Mouse (Mus musculus) embryonic facial prominence, embryonic 15.5 days (tissue): ENCODE measurements around the gene Hic2. TPM values are rescaled to one million over a fixed set of nuclear protein-coding genes. Genes with fewer than 3 reads are reported as not detected.

Source experiments
- ATAC-seq: fragments of 200-750 bp; cut with Nextera tagmentation; 2 replicates; pipeline ENCODE4 v1.8.0; 2017; ENCODE audit warnings: low read depth, moderate TSS enrichment; ENCODE audit not compliant: insufficient number of reproducible peaks, low FRiP score, low TSS enrichment
- H3K27ac ChIP-seq: fragments of 300-500 bp; sonication (generic); replicated peaks from 2 replicates; pipeline ENCODE4 v1.5.1; 2015; ENCODE audit warnings: mild to moderate bottlenecking, inconsistent platforms
- H3K27me3 ChIP-seq: fragments of 300-500 bp; sonication (generic); 2 replicates; pipeline ENCODE4 v1.6.1; 2015; ENCODE audit warnings: inconsistent platforms
- H3K36me3 ChIP-seq: fragments of 300-500 bp; sonication (generic); 2 replicates; pipeline ENCODE4 v1.6.1; 2015; ENCODE audit warnings: mild to moderate bottlenecking, inconsistent platforms
- H3K4me1 ChIP-seq: fragments of 300-500 bp; sonication (generic); 2 replicates; pipeline ENCODE4 v1.6.1; 2015; ENCODE audit warnings: inconsistent platforms
- H3K4me2 ChIP-seq: fragments of 300-500 bp; sonication (generic); replicated peaks from 2 replicates; pipeline ENCODE4 v1.6.1; 2015; ENCODE audit warnings: mild to moderate bottlenecking, inconsistent platforms
- H3K4me3 ChIP-seq: fragments of 300-500 bp; sonication (generic); replicated peaks from 2 replicates; pipeline ENCODE4 v1.5.1; 2015; ENCODE audit warnings: mild to moderate bottlenecking, inconsistent platforms
- H3K9ac ChIP-seq: fragments of 300-500 bp; sonication (generic); 2 replicates; pipeline ENCODE4 v1.6.1; 2015; ENCODE audit warnings: inconsistent platforms
- H3K9me3 ChIP-seq: fragments of 300-500 bp; sonication (generic); replicated peaks from 2 replicates; pipeline ENCODE4 v1.6.1; 2016; ENCODE audit warnings: inconsistent platforms
- WGBS: fragments of 180-500 bp; shearing (Covaris S2); methylation state at CpG from one replicate; pipeline ENCODE4 v1.1.7; 2015; 5-methylcytosine and 5-hydroxymethylcytosine counted together
- polyA plus RNA-seq: library from polyadenylated mRNA; unstranded; fragments of >200 nt; fragmentation: Nextera tagmentation; extraction: Ambion mirVana; gene quantifications from 2 replicates; pipeline ENCODE4 v1.2.1, GENCODE M21; 2015

The Hic2 gene
- polyA plus RNA-seq, 1 experiment from 2014 or later = 5.6 TPM

DNA sequence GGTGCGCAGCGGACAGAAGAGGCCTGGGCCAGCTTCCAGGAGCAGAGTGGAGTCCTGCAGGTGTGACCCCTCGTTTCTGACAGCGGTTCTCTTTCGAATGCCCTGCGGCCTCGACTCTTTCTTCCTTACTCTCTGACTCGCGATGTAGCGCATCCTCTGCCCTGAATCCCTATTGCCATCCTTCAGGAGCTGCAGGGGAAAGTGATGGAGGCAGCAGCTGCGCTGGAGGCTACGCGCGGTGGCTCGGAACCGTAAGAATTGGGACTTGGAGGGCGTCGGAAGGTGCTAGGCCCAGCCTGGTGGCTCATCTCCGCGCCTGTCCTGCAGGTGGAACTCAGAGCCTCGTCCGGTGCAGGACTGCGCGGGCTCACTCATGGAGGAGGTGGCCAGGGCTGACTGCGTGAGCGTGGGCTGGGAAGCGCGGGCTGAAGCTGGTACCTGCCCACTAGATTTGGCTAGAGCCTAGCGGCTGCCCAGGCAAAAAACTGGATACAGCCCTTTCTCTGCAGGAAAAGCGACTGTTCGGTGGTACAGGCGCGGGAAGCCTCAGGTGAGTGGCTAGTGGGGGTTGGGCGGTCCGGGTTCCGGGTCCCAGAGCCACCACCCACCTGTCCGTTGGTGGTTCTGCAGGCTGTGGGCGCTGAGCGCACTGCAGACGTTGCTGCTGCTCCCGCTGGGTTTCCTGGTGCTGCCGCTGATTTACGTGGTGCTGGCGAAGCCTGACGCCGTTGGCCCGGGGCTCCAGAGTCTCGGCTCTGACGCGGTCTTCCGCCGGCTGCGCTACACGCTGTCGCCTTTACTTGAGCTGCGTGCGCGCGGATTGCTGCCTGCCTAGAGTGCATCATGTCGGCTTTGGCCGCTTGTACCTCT lies 44.2 kb downstream of the Hic2 start:
- H3K9ac ChIP-seq = no peak overlapping the region
- no peak for ATAC-seq
- peak overlapping the region; percentile 65 for H3K4me3 ChIP-seq
- peaks cover 25% of the 10 kb centered on the region for H3K4me1 ChIP-seq
- H3K36me3 ChIP-seq = peaks cover 34% of the 10 kb centered on the region
- H3K27ac ChIP-seq = no peak overlapping the region
- peak overlapping the region; percentile 98 for H3K4me2 ChIP-seq
- H3K27me3 ChIP-seq = peaks cover 34% of the 10 kb centered on the region
- no peaks in the 10 kb centered on the region for H3K9me3 ChIP-seq
- 4% methylated on average over 61 of the region's 61 CpGs for WGBS

DNA sequence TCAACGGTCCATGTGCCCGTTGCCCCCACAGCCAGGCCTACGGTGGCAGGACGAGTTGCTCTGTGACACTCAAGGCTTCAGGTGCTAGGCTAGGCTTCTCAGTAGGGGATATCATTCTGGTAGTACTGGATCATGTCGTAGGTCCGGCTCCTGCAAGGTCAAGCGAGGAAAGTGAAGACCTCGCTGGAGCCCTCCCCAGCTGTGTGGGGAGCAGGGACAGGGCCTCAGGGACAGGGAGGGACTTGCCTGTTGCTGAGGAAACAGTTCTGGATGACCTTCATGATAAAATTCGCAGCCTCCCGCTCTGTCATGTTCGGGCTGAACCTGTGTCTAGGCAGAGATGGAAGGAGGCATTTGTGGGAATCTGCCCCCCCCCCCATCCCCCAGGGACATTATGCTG lies 47.1 kb downstream of the Hic2 start:
- H3K4me2 ChIP-seq = no peak overlapping the region
- H3K4me1 ChIP-seq = peaks cover 25% of the 10 kb centered on the region
- H3K27me3 ChIP-seq = peaks cover 34% of the 10 kb centered on the region
- no peak for ATAC-seq
- 84% methylated on average over 11 of the region's 11 CpGs for WGBS
- H3K9me3 ChIP-seq = no peaks in the 10 kb centered on the region
- H3K27ac ChIP-seq = no peak overlapping the region
- H3K9ac ChIP-seq = no peak overlapping the region
- no peak overlapping the region for H3K4me3 ChIP-seq
- H3K36me3 ChIP-seq = peaks cover 62% of the 10 kb centered on the region

DNA sequence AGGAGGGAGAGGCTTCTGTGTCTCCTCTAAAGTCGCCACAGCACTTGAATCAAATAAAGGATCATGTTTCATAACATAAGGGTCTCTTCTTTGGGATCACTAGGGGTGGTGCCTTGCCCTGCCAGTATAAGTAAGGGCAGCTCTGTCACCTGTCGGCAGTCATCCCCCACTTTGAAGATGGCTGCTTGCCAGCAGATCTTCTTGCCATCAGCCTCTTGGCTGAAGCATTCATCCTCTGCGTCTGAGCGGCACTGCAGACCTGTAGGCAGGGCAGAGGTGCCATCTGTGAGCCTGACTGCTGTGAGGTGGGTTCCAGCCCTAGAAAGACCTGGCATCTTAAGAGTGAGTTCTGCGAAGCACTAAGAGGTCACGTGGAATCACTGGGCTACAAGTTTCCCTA lies 49.8 kb downstream of the Hic2 start:
- no peak overlapping the region for H3K4me3 ChIP-seq
- H3K4me2 ChIP-seq = no peak overlapping the region
- WGBS = 74% methylated on average over 6 of the region's 6 CpGs
- H3K9me3 ChIP-seq = no peaks in the 10 kb centered on the region
- H3K27me3 ChIP-seq = peaks cover 16% of the 10 kb centered on the region
- peaks cover 1% of the 10 kb centered on the region; the same call in 1 of the 2 replicates for H3K4me1 ChIP-seq
- no peak overlapping the region for H3K27ac ChIP-seq
- ATAC-seq = no peak
- H3K9ac ChIP-seq = no peak overlapping the region
- peaks cover 77% of the 10 kb centered on the region for H3K36me3 ChIP-seq

DNA sequence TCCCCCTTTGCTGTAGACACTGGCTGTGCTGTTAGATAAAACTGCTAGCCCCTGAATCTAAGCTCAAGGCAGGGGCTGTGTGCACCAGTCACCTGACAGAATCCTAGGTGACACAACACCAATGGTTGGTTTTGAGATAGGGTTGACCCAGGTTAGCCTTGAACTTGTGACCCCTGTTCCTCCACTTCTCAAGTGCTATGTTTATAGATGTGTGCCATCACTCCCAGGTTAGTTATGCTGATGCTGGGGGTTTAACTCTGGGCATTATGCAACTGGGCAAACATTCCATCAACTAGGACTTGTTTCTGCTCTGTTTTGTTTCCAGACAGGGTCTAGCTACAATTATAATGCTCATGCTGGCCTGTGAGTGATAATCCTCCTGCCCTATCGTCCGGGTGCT lies 53.7 kb downstream of the Hic2 start:
- no peaks in the 10 kb centered on the region for H3K9me3 ChIP-seq
- WGBS = 80% methylated on average over 2 of the region's 2 CpGs
- no peak for ATAC-seq
- H3K9ac ChIP-seq = no peak overlapping the region
- peaks cover 66% of the 10 kb centered on the region for H3K36me3 ChIP-seq
- H3K4me1 ChIP-seq = no peaks in the 10 kb centered on the region
- no peak overlapping the region for H3K27ac ChIP-seq
- no peak overlapping the region for H3K4me3 ChIP-seq
- H3K27me3 ChIP-seq = no peaks in the 10 kb centered on the region
- no peak overlapping the region for H3K4me2 ChIP-seq

DNA sequence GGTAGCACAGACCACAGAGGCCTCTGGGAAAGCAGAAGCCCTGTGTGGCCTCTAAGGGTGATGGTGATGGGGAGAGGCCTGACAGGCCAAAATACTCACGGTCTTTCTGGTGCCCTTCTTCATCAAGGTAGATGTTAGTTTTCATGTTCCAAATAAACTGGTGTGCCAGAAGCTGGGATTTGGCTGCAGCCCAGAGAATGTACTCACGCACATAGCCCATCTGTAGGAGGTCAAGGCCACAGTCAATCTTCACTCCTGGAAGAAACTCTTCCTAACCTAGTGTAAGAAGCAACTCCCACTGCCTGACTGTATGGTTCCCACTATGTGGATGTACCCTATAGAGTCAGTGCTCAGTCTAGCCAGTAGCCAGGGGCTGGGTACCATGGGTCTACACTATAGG lies 57.6 kb downstream of the Hic2 start:
- Histone ChIP-seq H3K27ac (no peak overlapping the region), H3K4me3 (no peak overlapping the region), H3K36me3 (peaks cover 60% of the 10 kb centered on the region), H3K9ac (no peak overlapping the region), H3K27me3 (no peaks in the 10 kb centered on the region), H3K9me3 (no peaks in the 10 kb centered on the region), H3K4me2 (no peak overlapping the region), H3K4me1 (no peaks in the 10 kb centered on the region)
- 90% methylated on average over 2 of the region's 2 CpGs for WGBS
- no peak for ATAC-seq

DNA sequence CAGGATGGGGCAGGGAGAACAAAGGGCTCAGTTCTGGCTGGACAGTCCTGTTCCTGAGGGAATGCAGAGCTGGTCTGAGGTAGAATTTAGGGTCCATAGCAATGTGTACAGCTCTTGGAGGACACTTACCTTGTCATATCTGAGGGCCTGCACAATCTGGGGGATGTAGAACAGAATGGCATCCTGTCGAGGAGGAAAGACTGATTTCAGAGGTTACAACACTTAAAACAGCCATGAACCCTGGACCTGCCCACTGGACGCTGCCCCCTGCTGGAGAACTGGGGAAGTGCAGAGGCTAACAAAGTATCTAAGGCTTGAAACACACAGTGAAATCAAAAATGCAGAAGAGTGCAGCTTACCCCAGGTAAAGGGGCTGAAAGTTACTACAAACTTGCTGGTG lies 59.4 kb downstream of the Hic2 start:
- Histone ChIP-seq H3K9ac (no peak overlapping the region), H3K4me2 (no peak overlapping the region), H3K27me3 (no peaks in the 10 kb centered on the region), H3K4me1 (no peaks in the 10 kb centered on the region), H3K4me3 (no peak overlapping the region), H3K9me3 (no peaks in the 10 kb centered on the region), H3K27ac (no peak overlapping the region), H3K36me3 (peaks cover 67% of the 10 kb centered on the region)
- ATAC-seq = no peak
- WGBS = 0% methylated on average over 2 of the region's 2 CpGs

DNA sequence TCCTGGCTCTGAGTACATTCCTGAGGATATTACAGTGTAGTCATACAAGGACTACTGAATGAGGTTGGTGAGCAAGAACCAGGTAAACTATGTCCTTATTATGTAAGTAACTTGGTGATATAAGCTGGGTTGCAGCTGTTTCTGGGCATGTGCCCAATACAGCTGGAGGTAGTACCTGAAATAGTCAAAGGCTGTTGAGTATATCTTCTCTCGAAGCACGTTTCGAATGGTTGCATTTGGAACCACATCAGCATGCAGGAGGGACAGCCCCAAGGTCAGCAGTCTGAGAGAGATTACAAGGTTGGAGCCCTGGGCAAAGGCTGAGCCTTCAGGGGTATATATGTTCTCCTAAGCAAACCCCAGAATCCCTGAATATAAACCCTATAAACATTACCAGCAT lies 67.4 kb downstream of the Hic2 start:
- Histone ChIP-seq H3K4me2 (no peak overlapping the region), H3K36me3 (peaks cover 78% of the 10 kb centered on the region)
- no peak for ATAC-seq

DNA sequence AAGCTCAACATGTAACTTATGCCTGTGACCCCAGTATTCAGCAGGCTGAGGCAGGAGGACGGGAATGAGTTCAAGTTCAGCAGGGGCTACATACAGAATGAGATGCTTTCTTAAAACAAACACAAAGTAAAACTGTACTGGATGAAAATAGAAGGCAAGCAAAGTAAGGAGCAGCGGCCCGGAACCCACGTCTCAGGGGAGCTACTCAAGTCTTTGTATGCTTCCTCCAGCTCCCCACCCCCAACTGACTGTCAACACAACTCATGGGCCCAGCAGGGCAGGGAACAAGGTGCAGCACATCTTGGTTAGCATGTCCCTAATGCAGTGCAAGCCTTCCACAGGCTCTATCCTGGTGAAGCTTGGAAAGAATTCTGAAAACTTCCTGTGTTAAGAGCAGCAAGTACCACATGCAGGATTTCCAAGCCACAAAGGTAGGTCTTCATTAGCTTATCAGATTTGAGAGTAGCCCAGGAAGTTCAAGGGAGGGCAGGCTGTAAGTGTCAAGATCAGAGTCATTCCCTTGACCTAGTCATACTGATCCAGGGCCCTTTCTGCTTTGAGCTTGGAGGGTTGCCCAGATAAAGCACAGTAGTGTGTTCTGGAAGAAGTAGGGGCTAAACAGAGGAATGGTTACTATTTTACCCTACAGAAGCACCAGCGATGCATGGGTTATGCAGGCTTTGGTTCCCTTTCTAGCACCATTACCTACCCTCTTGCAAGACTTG lies 70.3 kb downstream of the Hic2 start:
- no peak for ATAC-seq
- H3K36me3 ChIP-seq = peaks cover 69% of the 10 kb centered on the region
- 82% methylated on average over 5 of the region's 5 CpGs for WGBS

More for the DNA sequence above, 67.4 kb downstream of the Hic2 start:
- Histone ChIP-seq H3K9me3 (no peaks in the 10 kb centered on the region), H3K27ac (no peak overlapping the region), H3K4me1 (no peaks in the 10 kb centered on the region), H3K27me3 (no peaks in the 10 kb centered on the region), H3K4me3 (no peak overlapping the region), H3K9ac (no peak overlapping the region)
- WGBS = 90% methylated on average over 3 of the region's 3 CpGs

DNA sequence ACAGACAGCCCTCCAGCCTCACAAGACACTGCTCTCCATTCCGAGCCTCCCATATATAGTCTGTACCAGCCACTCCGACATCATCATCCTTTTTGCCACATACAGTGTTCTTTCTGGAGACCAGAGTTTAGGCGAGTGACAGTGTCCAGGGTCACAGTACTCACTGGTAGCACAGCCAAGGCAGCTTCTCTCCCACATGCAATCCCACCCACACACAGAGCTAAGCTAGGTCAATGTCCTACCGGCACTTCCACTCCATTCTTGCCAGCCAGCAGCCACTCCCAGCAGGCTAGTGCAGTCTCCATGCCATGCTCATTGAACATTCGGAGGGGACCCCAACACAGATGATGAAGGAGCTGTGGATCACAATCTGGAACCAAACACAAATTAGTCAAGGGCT lies 74.1 kb downstream of the Hic2 start:
- WGBS = 88% methylated on average over 5 of the region's 5 CpGs
- no peak overlapping the region for H3K4me3 ChIP-seq
- no peak for ATAC-seq
- H3K36me3 ChIP-seq = peaks cover 69% of the 10 kb centered on the region
- H3K27me3 ChIP-seq = no peaks in the 10 kb centered on the region
- H3K9ac ChIP-seq = no peak overlapping the region
- no peak overlapping the region for H3K27ac ChIP-seq
- H3K9me3 ChIP-seq = no peaks in the 10 kb centered on the region
- no peak overlapping the region for H3K4me2 ChIP-seq
- no peaks in the 10 kb centered on the region for H3K4me1 ChIP-seq

More for the DNA sequence above, 70.3 kb downstream of the Hic2 start:
- H3K27ac ChIP-seq = no peak overlapping the region
- H3K9me3 ChIP-seq = no peaks in the 10 kb centered on the region
- no peak overlapping the region for H3K9ac ChIP-seq
- H3K4me3 ChIP-seq = no peak overlapping the region
- no peaks in the 10 kb centered on the region for H3K4me1 ChIP-seq
- no peaks in the 10 kb centered on the region for H3K27me3 ChIP-seq
- no peak overlapping the region for H3K4me2 ChIP-seq

DNA sequence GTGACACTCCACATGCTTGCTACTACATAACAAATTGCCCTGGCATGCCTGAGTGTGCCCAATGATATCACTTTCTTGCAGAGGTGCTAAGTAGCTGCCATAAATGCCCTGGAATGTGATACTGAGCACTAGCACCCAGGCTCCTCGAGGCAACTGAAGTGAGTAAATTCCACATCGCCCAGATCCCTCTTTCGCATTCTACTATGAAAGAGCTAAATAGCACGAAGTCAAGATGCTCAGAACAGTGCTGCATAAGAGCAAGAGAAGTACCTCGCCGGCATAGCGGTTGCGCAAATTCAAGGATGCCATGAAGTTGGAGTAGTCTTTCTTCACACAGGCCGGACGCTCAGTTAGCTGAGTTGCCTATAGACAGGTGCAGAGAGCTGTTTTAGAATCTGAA lies 75.7 kb downstream of the Hic2 start:
- H3K4me1 ChIP-seq = no peaks in the 10 kb centered on the region
- no peaks in the 10 kb centered on the region for H3K9me3 ChIP-seq
- 89% methylated on average over 10 of the region's 10 CpGs for WGBS
- H3K4me3 ChIP-seq = no peak overlapping the region
- no peak for ATAC-seq
- H3K27me3 ChIP-seq = no peaks in the 10 kb centered on the region
- no peak overlapping the region for H3K4me2 ChIP-seq
- H3K9ac ChIP-seq = no peak overlapping the region
- H3K27ac ChIP-seq = no peak overlapping the region
- H3K36me3 ChIP-seq = peaks cover 69% of the 10 kb centered on the region

DNA sequence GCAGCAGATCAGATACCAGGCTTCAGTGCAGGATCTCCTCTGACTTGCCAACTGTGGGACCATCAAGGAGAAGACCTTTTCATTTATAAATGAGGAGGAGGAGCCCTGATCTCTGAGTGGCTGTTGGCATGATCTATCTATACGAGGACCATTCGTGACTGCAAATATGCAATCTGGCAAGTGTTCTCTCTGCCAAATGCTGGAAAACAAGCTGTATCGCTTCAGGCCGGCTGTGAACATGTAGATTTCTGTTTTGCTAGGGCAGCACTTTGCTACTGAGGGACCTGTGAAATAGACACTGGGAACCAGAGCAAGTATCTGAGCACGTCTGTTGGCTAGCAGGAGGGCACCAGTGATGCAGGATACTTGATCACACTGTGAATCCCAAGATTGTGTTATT lies 79.2 kb downstream of the Hic2 start:
- Histone ChIP-seq H3K4me3 (no peak overlapping the region), H3K27ac (no peak overlapping the region), H3K27me3 (no peaks in the 10 kb centered on the region), H3K36me3 (peaks cover 78% of the 10 kb centered on the region), H3K4me2 (no peak overlapping the region), H3K9me3 (no peaks in the 10 kb centered on the region), H3K4me1 (no peaks in the 10 kb centered on the region), H3K9ac (no peak overlapping the region)
- no peak for ATAC-seq
- 86% methylated on average over 5 of the region's 5 CpGs for WGBS
